8 mouse cellular contexts compared by ENCODE assay signal in the genomic region with DNA sequence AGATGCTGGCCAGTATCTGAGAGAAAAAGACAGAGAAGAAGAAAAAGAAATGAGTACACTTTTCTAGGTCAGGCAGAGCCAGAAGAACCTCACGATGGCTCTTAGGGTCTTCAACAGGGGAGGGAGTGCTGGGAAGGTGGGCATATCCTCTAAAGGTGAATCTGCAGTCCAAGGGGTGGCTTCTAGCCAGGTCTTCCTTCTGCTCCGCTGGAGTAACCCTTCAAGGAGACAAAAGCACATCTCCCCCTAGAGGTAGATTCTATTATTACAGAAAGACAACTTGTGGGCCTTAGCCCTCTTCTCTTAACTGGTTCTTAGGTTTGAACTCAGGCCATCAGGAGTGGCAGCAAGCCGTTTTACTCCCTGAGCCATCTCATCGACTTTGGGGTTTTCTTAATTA. TPM values are rescaled to one million over a fixed set of nuclear protein-coding genes. Genes with fewer than 3 reads are reported as not detected.
DNase-seq lines count a peak whose midpoint lies in the region; ATAC-seq and TF ChIP-seq lines count a peak whose summit lies in the region.

No protein-coding gene starts in this region.

- WGBS in heart, postnatal 0 days: 5% methylated on average over 4 of the region's 4 CpGs
- WGBS in lung, postnatal 0 days: 11% methylated on average over 4 of the region's 4 CpGs

- H3K4me3 ChIP-seq in gastrocnemius, adult 2 months: no peak overlapping the region
- no peak overlapping the region for H3K4me3 ChIP-seq in heart, postnatal 0 days (ENCODE audit: low read depth, low read length)
- H3K4me3 ChIP-seq in lung, postnatal 0 days (ENCODE audit: low read depth, low read length): no peak overlapping the region

- H3K9ac ChIP-seq in heart, postnatal 0 days (replicated peaks; ENCODE audit: low read depth, low read length): no peak overlapping the region
- no peak overlapping the region for H3K9ac ChIP-seq in lung, postnatal 0 days (replicated peaks; ENCODE audit: low read depth)

- no peak for TF ChIP-seq EP300 in heart, postnatal 0 days (IDR thresholded peaks at IDR 0.05; ENCODE audit: low read depth)
- no peak for TF ChIP-seq EP300 in lung, postnatal 0 days (IDR thresholded peaks at IDR 0.05)

- H3K4me2 ChIP-seq in heart, postnatal 0 days (ENCODE audit: low read depth, low read length): no peak overlapping the region
- H3K4me2 ChIP-seq in lung, postnatal 0 days (replicated peaks; ENCODE audit: low read depth, low read length): no peak overlapping the region

- ATAC-seq in heart, postnatal 0 days (ENCODE audit: insufficient read depth, low read depth): no peak
- peak; percentile 44 for ATAC-seq in lung, postnatal 0 days

- TF ChIP-seq CTCF in gastrocnemius, adult 2 months (IDR thresholded peaks at IDR 0.05): peak; percentile 80
- TF ChIP-seq CTCF in heart, postnatal 0 days (IDR thresholded peaks at IDR 0.05; ENCODE audit: low read depth): peak; percentile 61
- peak; percentile 75 for TF ChIP-seq CTCF in lung, postnatal 0 days (IDR thresholded peaks at IDR 0.05)

- no peaks in the 10 kb centered on the region for H3K36me3 ChIP-seq in heart, postnatal 0 days (replicated peaks; ENCODE audit: control insufficient read depth, insufficient read depth, low read length)
- H3K36me3 ChIP-seq in lung, postnatal 0 days (ENCODE audit: insufficient read depth, low read length): no peaks in the 10 kb centered on the region

- 0 out of 2 replicates have a peak overlapping the region, but pooled peaks have one; percentile 1 for H3K27ac ChIP-seq in gastrocnemius, adult 2 months
- H3K27ac ChIP-seq in heart, postnatal 0 days (ENCODE audit: low read depth): no peak overlapping the region
- no peak overlapping the region for H3K27ac ChIP-seq in lung, postnatal 0 days (ENCODE audit: low read length)

- DNase-seq in gastrocnemius, adult 2 months: peak; percentile 59
- no peak for DNase-seq in gastrocnemius, postnatal 25 days
- DNase-seq in CD4-positive, CD25-positive, alpha-beta regulatory T cell, adult 2 months (ENCODE audit: low read depth, low spot score): peak; percentile 80
- peak; percentile 53 for DNase-seq in cerebellum, adult 11 months
- DNase-seq in heart, postnatal 0 days (ENCODE audit: low spot score): peak; percentile 68
- DNase-seq in lung, postnatal 0 days (ENCODE audit: low spot score): peak; percentile 84
- no peak for DNase-seq in left cerebral cortex, adult 11 months (ENCODE audit: low spot score)
- DNase-seq in urinary bladder, postnatal 4 days (ENCODE audit: low spot score in 2 of 2): no peak

- no peaks in the 10 kb centered on the region for H3K27me3 ChIP-seq in heart, postnatal 0 days (ENCODE audit: control insufficient read depth, insufficient read depth, low read length)
- H3K27me3 ChIP-seq in lung, postnatal 0 days (replicated peaks; ENCODE audit: insufficient read depth, low read length): no peaks in the 10 kb centered on the region

- intact Hi-C loops in gastrocnemius, adult 2 months (cut with DNase I): no loop called here

- H3K4me1 ChIP-seq in heart, postnatal 0 days (ENCODE audit: control insufficient read depth, insufficient read depth): no peaks in the 10 kb centered on the region
- H3K4me1 ChIP-seq in lung, postnatal 0 days (ENCODE audit: insufficient read depth, low read depth, low read length): no peaks in the 10 kb centered on the region

- H3K9me3 ChIP-seq in heart, postnatal 0 days (replicated peaks; ENCODE audit: control insufficient read depth, low read length): no peaks in the 10 kb centered on the region
- H3K9me3 ChIP-seq in lung, postnatal 0 days (ENCODE audit: low read length): no peaks in the 10 kb centered on the region

RNA-seq across cellular contexts. Expression of gene Unc13b, which starts 6.1 kb away (rescaled TPM):
- total RNA-seq in gastrocnemius, adult 2 months (2021): 1 to 10 TPM; 2.1 to 2.9 TPM
- 1 to 10 TPM; 2.9 to 3.0 TPM for total RNA-seq in gastrocnemius, postnatal 25 days (2021)
- 45.7 and 51.8 TPM in 2 replicates for total RNA-seq in heart, postnatal 0 days (2014; rRNA removed; ENCODE audit: low replicate concordance)
- 5.1 and 5.4 TPM in 2 replicates for polyA plus RNA-seq in heart, postnatal 0 days (2015; fragmentation: Nextera tagmentation; extraction: Ambion mirVana)
- polyA plus RNA-seq in lung, postnatal 0 days (2015; fragmentation: Nextera tagmentation; extraction: Ambion mirVana): 3.0 and 4.9 TPM in 2 replicates

RNA-seq across cellular contexts. Expression of gene Fam214b, which starts 6.6 kb away (rescaled TPM):
- total RNA-seq in gastrocnemius, adult 2 months (2021): 10 to 100 TPM; 21.1 to 24.5 TPM
- total RNA-seq in gastrocnemius, postnatal 25 days (2021): 10 to 100 TPM; 18.7 to 33.5 TPM
- 15.9 and 27.1 TPM in 2 replicates for total RNA-seq in heart, postnatal 0 days (2014; rRNA removed; ENCODE audit: low replicate concordance)
- polyA plus RNA-seq in heart, postnatal 0 days (2015; fragmentation: Nextera tagmentation; extraction: Ambion mirVana): 12.8 and 13.4 TPM in 2 replicates
- 10.7 and 10.9 TPM in 2 replicates for polyA plus RNA-seq in lung, postnatal 0 days (2015; fragmentation: Nextera tagmentation; extraction: Ambion mirVana)

RNA-seq across cellular contexts. Expression of gene Stoml2, which starts 21.1 kb away (rescaled TPM):
- 100 to 1,000 TPM in 1 of 2 experiments, 10 to 100 TPM in 1; 87.5 to 108 TPM for total RNA-seq in gastrocnemius, adult 2 months (2021)
- 10 to 100 TPM; 88.2 to 98.5 TPM for total RNA-seq in gastrocnemius, postnatal 25 days (2021)
- 77.9 and 130 TPM in 2 replicates for total RNA-seq in heart, postnatal 0 days (2014; rRNA removed; ENCODE audit: low replicate concordance)
- 171 and 174 TPM in 2 replicates for polyA plus RNA-seq in heart, postnatal 0 days (2015; fragmentation: Nextera tagmentation; extraction: Ambion mirVana)
- polyA plus RNA-seq in lung, postnatal 0 days (2015; fragmentation: Nextera tagmentation; extraction: Ambion mirVana): 123 and 140 TPM in 2 replicates

RNA-seq across cellular contexts. Expression of gene Pigo, which starts 27.0 kb away (rescaled TPM):
- total RNA-seq in gastrocnemius, adult 2 months (2021): 10 to 100 TPM in 1 of 2 experiments, 1 to 10 TPM in 1; 4.9 to 10.2 TPM
- total RNA-seq in gastrocnemius, postnatal 25 days (2021): 1 to 10 TPM; 6.7 to 7.5 TPM
- total RNA-seq in heart, postnatal 0 days (2014; rRNA removed; ENCODE audit: low replicate concordance): 11.3 and 25.2 TPM in 2 replicates
- 11.4 and 12.5 TPM in 2 replicates for polyA plus RNA-seq in heart, postnatal 0 days (2015; fragmentation: Nextera tagmentation; extraction: Ambion mirVana)
- polyA plus RNA-seq in lung, postnatal 0 days (2015; fragmentation: Nextera tagmentation; extraction: Ambion mirVana): 9.5 and 9.8 TPM in 2 replicates

RNA-seq across cellular contexts. Expression of gene Fancg, which starts 42.3 kb away (rescaled TPM):
- 1 to 10 TPM in 1 of 2 experiments, under 1 TPM in 1; 0.84 to 1.2 TPM for total RNA-seq in gastrocnemius, adult 2 months (2021)
- total RNA-seq in gastrocnemius, postnatal 25 days (2021): 1 to 10 TPM; 1.0 to 2.4 TPM
- 4.5 and 4.9 TPM in 2 replicates for total RNA-seq in heart, postnatal 0 days (2014; rRNA removed; ENCODE audit: low replicate concordance)
- 4.6 and 4.9 TPM in 2 replicates for polyA plus RNA-seq in heart, postnatal 0 days (2015; fragmentation: Nextera tagmentation; extraction: Ambion mirVana)
- polyA plus RNA-seq in lung, postnatal 0 days (2015; fragmentation: Nextera tagmentation; extraction: Ambion mirVana): 6.4 and 7.9 TPM in 2 replicates

Comparison
In these comparisons a context has a peak if more than half of its experiments do, and no peak if none do; other contexts are left out.
1. DNase-seq: peak in gastrocnemius, adult 2 months (single experiment), CD4-positive, CD25-positive, alpha-beta regulatory T cell, adult 2 months (single experiment), cerebellum, adult 11 months (single experiment), heart, postnatal 0 days (single experiment) and lung, postnatal 0 days (single experiment); none in gastrocnemius, postnatal 25 days (single experiment), left cerebral cortex, adult 11 months (single experiment) and urinary bladder, postnatal 4 days (0 of 2).
2. RNA of gene Unc13b, which starts 6.1 kb away (total RNA-seq): 45.7 to 51.8 TPM in heart, postnatal 0 days; 2.9 to 3.0 TPM in gastrocnemius, postnatal 25 days and 2.1 to 2.9 TPM in gastrocnemius, adult 2 months; every median in the first group is over 10 times any median in the second.
3. Peak in every context shown above with its lines, with median percentiles within 50 percentile points of each other: CTCF ChIP-seq.